Mouse (Mus musculus) midbrain, embryonic 11.5 days (tissue): ENCODE data around the gene Abca4. TPM values are rescaled to one million over a fixed set of nuclear protein-coding genes. Genes with fewer than 3 reads are reported as not detected.

Experiments
- ATAC-seq: fragments of 200-750 bp; cut with Nextera tagmentation; 2 replicates; pipeline ENCODE4 v1.8.0; 2017; ENCODE audit warnings: moderate TSS enrichment, moderate library complexity; ENCODE audit not compliant: low FRiP score
- DNase-seq: peaks from one replicate; pipeline ENCODE4 v3.0.0; 2015; ENCODE audit warnings: low spot score; ENCODE audit errors: missing footprints
- H3K27ac ChIP-seq: fragments of 300-500 bp; sonication (generic); 2 replicates; pipeline ENCODE4 v1.5.1; 2014; ENCODE audit warnings: low read depth, low read length
- H3K27me3 ChIP-seq: fragments of 300-500 bp; sonication (generic); 2 replicates; pipeline ENCODE4 v1.6.1; 2014; ENCODE audit warnings: mild to moderate bottlenecking, low read length, moderate library complexity, mixed read lengths; ENCODE audit not compliant: control insufficient read depth, insufficient read depth
- H3K36me3 ChIP-seq: fragments of 300-500 bp; sonication (generic); 2 replicates; pipeline ENCODE4 v1.6.1; 2014; ENCODE audit warnings: mild to moderate bottlenecking, low read length, moderate library complexity, mixed read lengths; ENCODE audit not compliant: control insufficient read depth, insufficient read depth
- H3K4me1 ChIP-seq: fragments of 300-500 bp; sonication (generic); 2 replicates; pipeline ENCODE4 v1.6.1; 2014; ENCODE audit warnings: low read length; ENCODE audit not compliant: control insufficient read depth, insufficient read depth
- H3K4me2 ChIP-seq: fragments of 300-500 bp; sonication (generic); 2 replicates; pipeline ENCODE4 v1.6.1; 2014; ENCODE audit warnings: mild to moderate bottlenecking, moderate library complexity
- H3K4me3 ChIP-seq: fragments of 300-500 bp; sonication (generic); 2 replicates; pipeline ENCODE4 v1.5.1; 2014; ENCODE audit warnings: low read depth, low read length
- H3K9ac ChIP-seq: fragments of 300-500 bp; sonication (generic); 2 replicates; pipeline ENCODE4 v1.6.1; 2014; ENCODE audit warnings: low read length
- H3K9me3 ChIP-seq: fragments of 300-500 bp; sonication (generic); 2 replicates; pipeline ENCODE4 v1.6.1; 2016; ENCODE audit warnings: low read length; ENCODE audit not compliant: control insufficient read depth
- WGBS: fragments of 180-500 bp; shearing (Covaris S2); extraction: QIAGEN DNeasy Blood & Tissue Kit; methylation state at CpG from one replicate; pipeline ENCODE4 v1.1.7; 2014; 5-methylcytosine and 5-hydroxymethylcytosine counted together
- polyA plus RNA-seq: library from polyadenylated mRNA; unstranded; fragments of >200 nt; fragmentation: Nextera tagmentation; extraction: Ambion mirVana; gene quantifications from 2 replicates; pipeline ENCODE4 v1.2.1, GENCODE M21; 2014

Abca4 gene
- polyA plus RNA-seq, 1 experiment from 2014 or later: 2.2 TPM

GRCm38 (mm10) chr3:122046187-122046620 is 2.0 kb downstream of the Abca4 start:
- peak; percentile 29 for ATAC-seq
- no peak for DNase-seq
- no peak overlapping the region for H3K27ac ChIP-seq
- H3K9me3 ChIP-seq: no peaks in the 10 kb centered on the region
- no peaks in the 10 kb centered on the region for H3K36me3 ChIP-seq
- H3K9ac ChIP-seq: no peak overlapping the region
- peaks cover 22% of the 10 kb centered on the region for H3K4me1 ChIP-seq
- peaks cover 65% of the 10 kb centered on the region for H3K27me3 ChIP-seq
- peak overlapping the region; percentile 10; the same call in 1 of the 2 replicates for H3K4me2 ChIP-seq
- no peak overlapping the region for H3K4me3 ChIP-seq
- 12% methylated on average over 10 of the region's 10 CpGs for WGBS

GRCm38 (mm10) chr3:122047402-122047801 is 3.2 kb downstream of the Abca4 start:
- WGBS: 48% methylated on average over 7 of the region's 7 CpGs
- Histone ChIP-seq H3K27ac (no peak overlapping the region), H3K36me3 (no peaks in the 10 kb centered on the region), H3K4me2 (no peak overlapping the region), H3K27me3 (peaks cover 56% of the 10 kb centered on the region), H3K9ac (no peak overlapping the region), H3K4me3 (no peak overlapping the region), H3K9me3 (no peaks in the 10 kb centered on the region), H3K4me1 (peaks cover 22% of the 10 kb centered on the region)
- ATAC-seq: no peak
- no peak for DNase-seq

GRCm38 (mm10) chr3:122047921-122048861 is 3.9 kb downstream of the Abca4 start:
- Histone ChIP-seq H3K9ac (no peak overlapping the region), H3K27ac (no peak overlapping the region), H3K4me1 (peaks cover 22% of the 10 kb centered on the region), H3K36me3 (no peaks in the 10 kb centered on the region), H3K9me3 (no peaks in the 10 kb centered on the region), H3K4me3 (no peak overlapping the region), H3K4me2 (no peak overlapping the region), H3K27me3 (peaks cover 48% of the 10 kb centered on the region)
- peak; percentile 88 for DNase-seq
- peak; percentile 11; the same call in 1 of the 2 replicates for ATAC-seq
- WGBS: 19% methylated on average over 17 of the region's 17 CpGs

- peaks cover 19% of the 10 kb centered on the region for H3K4me1 ChIP-seq
- DNase-seq: no peak
Measured at GRCm38 (mm10) chr3:122049158-122049557, 4.9 kb downstream of the Abca4 start.

GRCm38 (mm10) chr3:122058439-122059198 is 14.4 kb downstream of the Abca4 start:
- Histone ChIP-seq H3K9ac (no peak overlapping the region), H3K27me3 (0 out of 2 replicates have a peak, but pooled peaks cover 2% of the 10 kb centered on the region), H3K4me3 (no peak overlapping the region), H3K4me2 (no peak overlapping the region), H3K36me3 (no peaks in the 10 kb centered on the region), H3K9me3 (no peaks in the 10 kb centered on the region), H3K27ac (no peak overlapping the region), H3K4me1 (no peaks in the 10 kb centered on the region; the same call in 1 of the 2 replicates)
- DNase-seq: no peak
- no peak for ATAC-seq
- WGBS: 68% methylated on average over 9 of the region's 9 CpGs

More at GRCm38 (mm10) chr3:122049158-122049557, 4.9 kb downstream of the Abca4 start:
- Histone ChIP-seq H3K9ac (no peak overlapping the region), H3K36me3 (no peaks in the 10 kb centered on the region), H3K4me2 (no peak overlapping the region), H3K9me3 (no peaks in the 10 kb centered on the region), H3K27me3 (peaks cover 40% of the 10 kb centered on the region), H3K27ac (no peak overlapping the region), H3K4me3 (no peak overlapping the region)
- ATAC-seq: no peak
- WGBS: 44% methylated on average over 6 of the region's 6 CpGs

GRCm38 (mm10) chr3:122062586-122062985 is 18.3 kb downstream of the Abca4 start:
- WGBS: 92% methylated on average over 10 of the region's 10 CpGs
- DNase-seq (no peak), ATAC-seq (no peak)
- Histone ChIP-seq H3K9ac (no peak overlapping the region), H3K4me2 (no peak overlapping the region), H3K9me3 (no peaks in the 10 kb centered on the region), H3K36me3 (no peaks in the 10 kb centered on the region), H3K4me3 (no peak overlapping the region), H3K4me1 (no peaks in the 10 kb centered on the region), H3K27me3 (no peaks in the 10 kb centered on the region), H3K27ac (no peak overlapping the region)

- H3K4me1 ChIP-seq: no peaks in the 10 kb centered on the region
- ATAC-seq: no peak
- H3K4me3 ChIP-seq: no peak overlapping the region
- no peaks in the 10 kb centered on the region for H3K27me3 ChIP-seq
- no peak overlapping the region for H3K9ac ChIP-seq
- H3K27ac ChIP-seq: no peak overlapping the region
- H3K36me3 ChIP-seq: no peaks in the 10 kb centered on the region
- 90% methylated on average over 13 of the region's 13 CpGs for WGBS
- DNase-seq: no peak
- no peaks in the 10 kb centered on the region for H3K9me3 ChIP-seq
- H3K4me2 ChIP-seq: no peak overlapping the region
Measured at GRCm38 (mm10) chr3:122064556-122065410, 20.5 kb downstream of the Abca4 start.

- Histone ChIP-seq H3K9me3 (no peaks in the 10 kb centered on the region), H3K4me3 (no peak overlapping the region), H3K27me3 (no peaks in the 10 kb centered on the region), H3K27ac (no peak overlapping the region), H3K9ac (no peak overlapping the region), H3K4me1 (no peaks in the 10 kb centered on the region), H3K36me3 (no peaks in the 10 kb centered on the region), H3K4me2 (no peak overlapping the region)
- 68% methylated on average over 10 of the region's 10 CpGs for WGBS
- DNase-seq (no peak), ATAC-seq (no peak)
Measured at GRCm38 (mm10) chr3:122071769-122072168, 27.5 kb downstream of the Abca4 start.
